Mouse (Mus musculus): Measurements from ENCODE around the gene B230217C12Rik. TPM values are rescaled to one million over a fixed set of nuclear protein-coding genes. Genes with fewer than 3 reads are reported as not detected.

The B230217C12Rik gene
- polyA plus RNA-seq, 1 experiment from 2014 or later, result 7.5 TPM

- H3K27ac ChIP-seq (replicated peaks; ENCODE audit: low read depth, low read length), result no peak overlapping the region
- H3K27me3 ChIP-seq (replicated peaks; ENCODE audit: control insufficient read depth, insufficient read depth, low read length), result no peaks in the 10 kb centered on the region
- no peak overlapping the region for H3K9ac ChIP-seq (ENCODE audit: low read depth, low read length)
- H3K4me1 ChIP-seq (ENCODE audit: control insufficient read depth, insufficient read depth, low read length), result no peaks in the 10 kb centered on the region
- ATAC-seq (ENCODE audit: low read depth), result no peak
- H3K9me3 ChIP-seq (ENCODE audit: control insufficient read depth, low read length), result no peaks in the 10 kb centered on the region
- no peak overlapping the region for H3K4me2 ChIP-seq (ENCODE audit: low read depth, low read length)
- no peak overlapping the region for H3K4me3 ChIP-seq (ENCODE audit: low read depth, low read length)
- H3K36me3 ChIP-seq (ENCODE audit: control insufficient read depth, insufficient read depth, low read length), result no peaks in the 10 kb centered on the region
- WGBS, result 84% methylated on average over 2 of the region's 2 CpGs
- DNase-seq (ENCODE audit: low spot score), result no peak
Observed at GRCm38 (mm10) chr11:97877341-97877740, 36.8 kb downstream of the B230217C12Rik start.

GRCm38 (mm10) chr11:97880362-97880761, 39.8 kb downstream of the B230217C12Rik start:
- 85% methylated on average over 4 of the region's 4 CpGs for WGBS
- no peaks in the 10 kb centered on the region for H3K27me3 ChIP-seq (replicated peaks; ENCODE audit: control insufficient read depth, insufficient read depth, low read length)

GRCm38 (mm10) chr11:97883542-97883917, 43.0 kb downstream of the B230217C12Rik start:
- WGBS, result 6% methylated on average over 26 of the region's 26 CpGs
- Histone ChIP-seq H3K36me3 (ENCODE audit: control insufficient read depth, insufficient read depth, low read length) (no peaks in the 10 kb centered on the region), H3K4me1 (ENCODE audit: control insufficient read depth, insufficient read depth, low read length) (no peaks in the 10 kb centered on the region), H3K27me3 (replicated peaks; ENCODE audit: control insufficient read depth, insufficient read depth, low read length) (no peaks in the 10 kb centered on the region), H3K4me3 (ENCODE audit: low read depth, low read length) (peak overlapping the region; percentile 59), H3K9ac (ENCODE audit: low read depth, low read length) (peak overlapping the region; percentile 60), H3K9me3 (ENCODE audit: control insufficient read depth, low read length) (no peaks in the 10 kb centered on the region), H3K4me2 (ENCODE audit: low read depth, low read length) (peak overlapping the region; percentile 60), H3K27ac (replicated peaks; ENCODE audit: low read depth, low read length) (peak overlapping the region; percentile 87)
- ATAC-seq (ENCODE audit: low read depth) (0 out of 2 replicates have a peak, but pooled peaks have one; percentile 24), DNase-seq (ENCODE audit: low spot score) (peak; percentile 77)

More at GRCm38 (mm10) chr11:97880362-97880761, 39.8 kb downstream of the B230217C12Rik start:
- Histone ChIP-seq H3K4me2 (ENCODE audit: low read depth, low read length) (no peak overlapping the region), H3K4me1 (ENCODE audit: control insufficient read depth, insufficient read depth, low read length) (no peaks in the 10 kb centered on the region), H3K9ac (ENCODE audit: low read depth, low read length) (no peak overlapping the region), H3K4me3 (ENCODE audit: low read depth, low read length) (no peak overlapping the region), H3K27ac (replicated peaks; ENCODE audit: low read depth, low read length) (no peak overlapping the region), H3K9me3 (ENCODE audit: control insufficient read depth, low read length) (no peaks in the 10 kb centered on the region), H3K36me3 (ENCODE audit: control insufficient read depth, insufficient read depth, low read length) (no peaks in the 10 kb centered on the region)
- no peak for DNase-seq (ENCODE audit: low spot score)
- no peak for ATAC-seq (ENCODE audit: low read depth)

GRCm38 (mm10) chr11:97883918-97884600, 43.5 kb downstream of the B230217C12Rik start, which contains the start of gene Fbxo47:
Fbxo47 (minus strand) TSS chr11:97884154.
- H3K36me3 ChIP-seq (ENCODE audit: control insufficient read depth, insufficient read depth, low read length), result no peaks in the 10 kb centered on the region
- peak within 1 kb of the TSS; percentile 87 for H3K27ac ChIP-seq (replicated peaks; ENCODE audit: low read depth, low read length)
- DNase-seq (ENCODE audit: low spot score) (peak; percentile 99), ATAC-seq (ENCODE audit: low read depth) (peak; percentile 96)
- peak within 1 kb of the TSS; percentile 60 for H3K4me2 ChIP-seq (ENCODE audit: low read depth, low read length)
- H3K27me3 ChIP-seq (replicated peaks; ENCODE audit: control insufficient read depth, insufficient read depth, low read length), result no peaks in the 10 kb centered on the region
- peak within 1 kb of the TSS; percentile 59 for H3K4me3 ChIP-seq (ENCODE audit: low read depth, low read length)
- H3K4me1 ChIP-seq (ENCODE audit: control insufficient read depth, insufficient read depth, low read length), result no peaks in the 10 kb centered on the region
- under 1% methylated on average over 37 of the region's 37 CpGs for WGBS
- peak within 1 kb of the TSS; percentile 60 for H3K9ac ChIP-seq (ENCODE audit: low read depth, low read length)
- H3K9me3 ChIP-seq (ENCODE audit: control insufficient read depth, low read length), result no peaks in the 10 kb centered on the region

- Histone ChIP-seq H3K9ac (ENCODE audit: low read depth, low read length) (peak overlapping the region; percentile 20; the same call in 1 of the 2 replicates), H3K4me1 (ENCODE audit: control insufficient read depth, insufficient read depth, low read length) (no peaks in the 10 kb centered on the region), H3K27ac (replicated peaks; ENCODE audit: low read depth, low read length) (peak overlapping the region; percentile 76), H3K9me3 (ENCODE audit: control insufficient read depth, low read length) (no peaks in the 10 kb centered on the region), H3K4me3 (ENCODE audit: low read depth, low read length) (peak overlapping the region; percentile 59), H3K4me2 (ENCODE audit: low read depth, low read length) (peak overlapping the region; percentile 60), H3K36me3 (ENCODE audit: control insufficient read depth, insufficient read depth, low read length) (no peaks in the 10 kb centered on the region), H3K27me3 (replicated peaks; ENCODE audit: control insufficient read depth, insufficient read depth, low read length) (no peaks in the 10 kb centered on the region)
- ATAC-seq (ENCODE audit: low read depth) (no peak), DNase-seq (ENCODE audit: low spot score) (no peak)
- 25% methylated on average over 7 of the region's 7 CpGs for WGBS
Observed at GRCm38 (mm10) chr11:97884601-97885185, 44.1 kb downstream of the B230217C12Rik start.

GRCm38 (mm10) chr11:97885296-97885915, 44.8 kb downstream of the B230217C12Rik start:
- H3K27me3 ChIP-seq (replicated peaks; ENCODE audit: control insufficient read depth, insufficient read depth, low read length), result no peaks in the 10 kb centered on the region
- no peak overlapping the region; the same call in 1 of the 2 replicates for H3K4me2 ChIP-seq (ENCODE audit: low read depth, low read length)
- H3K27ac ChIP-seq (replicated peaks; ENCODE audit: low read depth, low read length), result no peak overlapping the region
- H3K9ac ChIP-seq (ENCODE audit: low read depth, low read length), result no peak overlapping the region
- H3K36me3 ChIP-seq (ENCODE audit: control insufficient read depth, insufficient read depth, low read length), result no peaks in the 10 kb centered on the region
- WGBS, result 91% methylated on average over 2 of the region's 2 CpGs
- DNase-seq (ENCODE audit: low spot score), result no peak
- H3K9me3 ChIP-seq (ENCODE audit: control insufficient read depth, low read length), result no peaks in the 10 kb centered on the region
- H3K4me1 ChIP-seq (ENCODE audit: control insufficient read depth, insufficient read depth, low read length), result no peaks in the 10 kb centered on the region
- no peak overlapping the region for H3K4me3 ChIP-seq (ENCODE audit: low read depth, low read length)
- no peak for ATAC-seq (ENCODE audit: low read depth)

- H3K9ac ChIP-seq (ENCODE audit: low read depth, low read length), result no peak overlapping the region
- ATAC-seq (ENCODE audit: low read depth), result no peak
Observed at GRCm38 (mm10) chr11:97891821-97892220, 51.2 kb downstream of the B230217C12Rik start.

More at GRCm38 (mm10) chr11:97891821-97892220, 51.2 kb downstream of the B230217C12Rik start:
- DNase-seq (ENCODE audit: low spot score), result no peak
- no peaks in the 10 kb centered on the region for H3K4me1 ChIP-seq (ENCODE audit: control insufficient read depth, insufficient read depth, low read length)
- H3K9me3 ChIP-seq (ENCODE audit: control insufficient read depth, low read length), result peaks cover 4% of the 10 kb centered on the region; the same call in 1 of the 2 replicates
- no peaks in the 10 kb centered on the region for H3K27me3 ChIP-seq (replicated peaks; ENCODE audit: control insufficient read depth, insufficient read depth, low read length)
- no peak overlapping the region for H3K4me2 ChIP-seq (ENCODE audit: low read depth, low read length)
- H3K27ac ChIP-seq (replicated peaks; ENCODE audit: low read depth, low read length), result no peak overlapping the region
- H3K36me3 ChIP-seq (ENCODE audit: control insufficient read depth, insufficient read depth, low read length), result no peaks in the 10 kb centered on the region
- 69% methylated on average over 5 of the region's 5 CpGs for WGBS
- no peak overlapping the region for H3K4me3 ChIP-seq (ENCODE audit: low read depth, low read length)

Measured in embryonic facial prominence, embryonic 14.5 days (tissue).